Mouse (Mus musculus) bone marrow macrophage, adult 2 months (primary cell): Measurements from ENCODE around the gene Gm20481. TPM values are rescaled to one million over a fixed set of nuclear protein-coding genes. Genes with fewer than 3 reads are reported as not detected.

Experiments used
- H3K27ac ChIP-seq: 2 replicates; pipeline ENCODE4 v1.5.1; 2012; ENCODE audit warnings: low read depth, low read length; ENCODE audit not compliant: insufficient read depth
- H3K4me1 ChIP-seq: 2 replicates; pipeline ENCODE4 v1.6.1; 2012; ENCODE audit warnings: low read length; ENCODE audit not compliant: control insufficient read depth, insufficient read depth
- H3K4me3 ChIP-seq: 2 replicates; pipeline ENCODE4 v1.5.1; 2012; ENCODE audit warnings: mild to moderate bottlenecking, low read length, moderate library complexity; ENCODE audit not compliant: insufficient read depth
- CTCF ChIP-seq: IDR thresholded peaks from 2 replicates; pipeline ENCODE4 v1.5.1; 2012; ENCODE audit warnings: low read depth, mild to moderate bottlenecking, low read length, moderate library complexity
- POLR2A ChIP-seq: IDR thresholded peaks from 2 replicates; pipeline ENCODE4 v1.6.1; 2012; ENCODE audit warnings: mild to moderate bottlenecking, low read depth, low read length, borderline replicate concordance
- polyA plus RNA-seq: library from polyadenylated mRNA; stranded (reverse); fragments of >200 nt; gene quantifications from 2 replicates; pipeline ENCODE4 v1.2.4, GENCODE M21; 2012; ENCODE audit not compliant: missing spikeins, insufficient read depth, insufficient read length

Gm20481 gene
- polyA plus RNA-seq, 1 experiment = not detected

- Histone ChIP-seq H3K4me1 (peaks cover 14% of the 10 kb centered on the region), H3K4me3 (no peak overlapping the region), H3K27ac (no peak overlapping the region)
- TF ChIP-seq POLR2A = no peak
- TF ChIP-seq CTCF = no peak
Observed at GRCm38 (mm10) chr17:34996411-34997141, 26.9 kb downstream of the Gm20481 start.

- Histone ChIP-seq H3K27ac (no peak overlapping the region), H3K4me1 (peaks cover 14% of the 10 kb centered on the region), H3K4me3 (no peak overlapping the region)
- TF ChIP-seq POLR2A (no peak), CTCF (no peak)
Observed at GRCm38 (mm10) chr17:34997142-34997483, 27.4 kb downstream of the Gm20481 start.

GRCm38 (mm10) chr17:34998526-34999430 lies 29.1 kb downstream of the Gm20481 start:
- TF ChIP-seq POLR2A (0 out of 2 replicates have a peak, but pooled peaks have one; percentile 60), CTCF (no peak)
- Histone ChIP-seq H3K4me1 (peaks cover 21% of the 10 kb centered on the region), H3K4me3 (peak overlapping the region; percentile 68), H3K27ac (peak overlapping the region; percentile 95)

GRCm38 (mm10) chr17:34999871-35000716 lies 30.4 kb downstream of the Gm20481 start:
- H3K27ac ChIP-seq = peak overlapping the region; percentile 96
- H3K4me1 ChIP-seq = peaks cover 21% of the 10 kb centered on the region
- peak overlapping the region; percentile 91 for H3K4me3 ChIP-seq

GRCm38 (mm10) chr17:35000717-35001451 lies 31.2 kb downstream of the Gm20481 start, which contains the start of gene Vars:
Gene Vars, plus strand, starts transcription at chr17:35000987.
- no peak for TF ChIP-seq POLR2A
- TF ChIP-seq CTCF = no peak
- H3K27ac ChIP-seq = peak within 1 kb of the TSS; percentile 96
- H3K4me3 ChIP-seq = peak within 1 kb of the TSS; percentile 91
- peaks cover 21% of the 10 kb centered on the region for H3K4me1 ChIP-seq

GRCm38 (mm10) chr17:35001452-35002152 lies 31.9 kb downstream of the Gm20481 start:
- peak overlapping the region; percentile 91 for H3K4me3 ChIP-seq
- H3K27ac ChIP-seq = peak overlapping the region; percentile 96
- no peak for TF ChIP-seq POLR2A
- no peak for TF ChIP-seq CTCF
- H3K4me1 ChIP-seq = peaks cover 21% of the 10 kb centered on the region

GRCm38 (mm10) chr17:35002153-35002865 lies 32.6 kb downstream of the Gm20481 start:
- H3K27ac ChIP-seq = peak overlapping the region; percentile 96
- no peak for TF ChIP-seq POLR2A
- TF ChIP-seq CTCF = no peak
- H3K4me1 ChIP-seq = peaks cover 18% of the 10 kb centered on the region
- peak overlapping the region; percentile 91 for H3K4me3 ChIP-seq
